Mouse (Mus musculus) embryo, embryonic 9.5 days (tissue): ENCODE measurements around the gene Foxd2.

Experiments used
- DNase-seq: peaks from one replicate; pipeline ENCODE4 v3.0.0-alpha.2; 2017; ENCODE audit errors: extremely low spot score

The Foxd2 gene

GRCm38 (mm10) chr4:114912705-114913593 is 4.3 kb upstream of the Foxd2 start:
- DNase-seq: peak; percentile 45

- peak; percentile 75 for DNase-seq
Observed at GRCm38 (mm10) chr4:114909602-114910484, 1.2 kb upstream of the Foxd2 start.

GRCm38 (mm10) chr4:114907951-114908828 is 483 bp downstream of the Foxd2 start:
- DNase-seq: peak; percentile 63

- peak; percentile 59 for DNase-seq
Observed at GRCm38 (mm10) chr4:114907056-114907917, 1.4 kb downstream of the Foxd2 start.

GRCm38 (mm10) chr4:114905969-114906680 is 2.5 kb downstream of the Foxd2 start:
- DNase-seq: no peak

GRCm38 (mm10) chr4:114905501-114905900 is 3.2 kb downstream of the Foxd2 start:
- DNase-seq: no peak

- DNase-seq: no peak
Observed at GRCm38 (mm10) chr4:114903422-114903782, 5.3 kb downstream of the Foxd2 start.

GRCm38 (mm10) chr4:114902641-114903421 is 5.8 kb downstream of the Foxd2 start:
- peak; percentile 74 for DNase-seq

GRCm38 (mm10) chr4:114901643-114902351 is 6.9 kb downstream of the Foxd2 start:
- DNase-seq: peak; percentile 63

- DNase-seq: no peak
Observed at GRCm38 (mm10) chr4:114900866-114901642, 7.6 kb downstream of the Foxd2 start.

GRCm38 (mm10) chr4:114899885-114900284 is 8.8 kb downstream of the Foxd2 start:
- no peak for DNase-seq

- no peak for DNase-seq
Observed at GRCm38 (mm10) chr4:114897853-114898252, 10.8 kb downstream of the Foxd2 start.

GRCm38 (mm10) chr4:114882232-114882631 is 26.4 kb downstream of the Foxd2 start:
- no peak for DNase-seq

GRCm38 (mm10) chr4:114876441-114876972 is 32.2 kb downstream of the Foxd2 start:
- DNase-seq: no peak

- peak; percentile 54 for DNase-seq
Observed at GRCm38 (mm10) chr4:114869765-114870490, 38.7 kb downstream of the Foxd2 start.

- no peak for DNase-seq
Observed at GRCm38 (mm10) chr4:114863166-114863565, 45.5 kb downstream of the Foxd2 start.

GRCm38 (mm10) chr4:114858426-114858825 is 50.2 kb downstream of the Foxd2 start:
- no peak for DNase-seq
